In the genomic region with DNA sequence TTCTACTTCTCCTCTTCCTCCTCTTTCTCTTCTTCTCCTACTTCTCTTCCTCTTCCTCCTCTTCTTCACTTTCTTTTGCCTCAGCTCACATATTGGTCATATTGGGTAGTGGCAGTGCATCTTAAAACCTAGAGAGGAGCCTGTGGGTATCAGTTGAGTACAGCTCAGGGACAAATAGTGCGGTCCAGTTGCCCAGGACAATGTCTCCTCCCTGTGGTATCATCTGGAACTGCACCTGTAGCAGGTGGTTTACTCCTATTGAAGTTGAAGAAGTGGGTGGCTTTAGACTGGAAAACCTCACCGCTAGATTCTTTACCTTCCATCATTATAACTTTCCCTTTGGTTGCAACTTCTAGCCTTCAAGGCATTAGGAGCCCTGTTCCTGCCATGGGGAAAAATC, we compare ENCODE assay signal across 9 mouse cellular contexts. TPM values are rescaled to one million over a fixed set of nuclear protein-coding genes. Genes with fewer than 3 reads are reported as not detected.
DNase-seq lines count a peak whose midpoint lies in the region; ATAC-seq lines count a peak whose summit lies in the region.
"Had no signal": no experiment of that assay in that cellular context is flagged by ENCODE, and none has a peak within 500 bp of the region (broad histone marks: within the 10 kb centered on the region; RNA-seq: fewer than 3 reads in every experiment).

No protein-coding gene starts in this region.

- H3K27me3 ChIP-seq in limb, embryonic 10.5 days (ENCODE audit: low read depth, poor library complexity, severe bottlenecking): no peaks in the 10 kb centered on the region

- no peaks in the 10 kb centered on the region for H3K9me3 ChIP-seq in limb, embryonic 10.5 days (replicated peaks)
- H3K9me3 ChIP-seq: megakaryocyte, embryonic 14.5 days had no signal

- DNase-seq in ovary, postnatal 10 days (ENCODE audit: low spot score): peak; percentile 30
- DNase-seq in ovary, adult 18-20 months (ENCODE audit: low spot score): no peak
- peak; percentile 56 to 72 for DNase-seq in adrenal gland, adult 18-20 months (ENCODE audit: low spot score in 2 of 2)
- DNase-seq in embryo, embryonic 11.5 days (ENCODE audit: low read depth, low spot score): peak; percentile 45
- DNase-seq in heart, postnatal 4 days: peak; percentile 85
- peak; percentile 72 for DNase-seq in limb, embryonic 10.5 days (ENCODE audit: low spot score)
- peak; percentile 77 for DNase-seq in retina, postnatal 1 day

- no peaks in the 10 kb centered on the region for H3K4me1 ChIP-seq in limb, embryonic 10.5 days
- H3K4me1 ChIP-seq: megakaryocyte, embryonic 14.5 days had no signal

- ATAC-seq in activated CD4-positive, CD25-positive, alpha-beta regulatory T cell, adult 4 months: no peak

- WGBS in limb, embryonic 10.5 days: 38% methylated on average over 2 of the region's 2 CpGs

- no peak overlapping the region for H3K27ac ChIP-seq in limb, embryonic 10.5 days

- no peak overlapping the region for H3K4me3 ChIP-seq in limb, embryonic 10.5 days
- H3K4me3 ChIP-seq: megakaryocyte, embryonic 14.5 days had no signal

- no peaks in the 10 kb centered on the region for H3K36me3 ChIP-seq in limb, embryonic 10.5 days

RNA-seq across cellular contexts. Expression of gene Igsf9b, which starts 26.9 kb away (rescaled TPM):
- total RNA-seq in adrenal gland, adult 18-20 months (2021): 1 to 10 TPM; 3.1 to 4.2 TPM
- 10 to 100 TPM; 15.9 to 19.4 TPM for total RNA-seq in heart, postnatal 4 days (2021)
- polyA plus RNA-seq in limb, embryonic 10.5 days (2016; fragmentation: Nextera tagmentation; extraction: Ambion mirVana): 3.3 and 3.4 TPM in 2 replicates
- 1 to 10 TPM; 1.3 TPM for polyA plus RNA-seq in activated CD4-positive, CD25-positive, alpha-beta regulatory T cell, adult 4 months (2017; shearing (Covaris generic))
